Mouse (Mus musculus): ENCODE results near the gene Ltc4s. TPM values are rescaled to one million over a fixed set of nuclear protein-coding genes. Genes with fewer than 3 reads are reported as not detected.
A peak's percentile ranks its signal among the peaks of the same experiment; 100 is the strongest.

Ltc4s gene
- polyA plus RNA-seq, 1 experiment, result 1.3 TPM

DNA sequence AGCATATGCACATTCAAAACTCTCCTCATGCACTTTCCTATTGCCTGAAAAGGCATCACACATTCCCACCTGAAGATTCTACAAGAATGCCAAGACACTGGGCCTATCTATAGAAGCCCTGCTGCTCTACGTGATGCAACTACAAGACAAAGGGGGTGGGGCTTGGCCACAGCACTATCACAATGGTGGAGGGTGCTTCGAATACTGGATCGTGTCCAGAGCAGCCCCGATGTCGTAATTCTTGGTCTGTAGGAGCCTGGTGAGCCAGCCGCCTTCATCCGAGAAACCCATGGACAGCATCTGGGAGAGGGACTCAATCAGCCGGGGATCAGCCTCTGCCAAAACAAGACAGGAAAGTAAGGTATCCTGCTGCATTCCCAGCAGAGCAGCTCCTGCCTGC lies 37.8 kb downstream of the Ltc4s start:
- Histone ChIP-seq H3K36me3 (ENCODE audit: control insufficient read depth, insufficient read depth) (peaks cover 74% of the 10 kb centered on the region), H3K4me3 (ENCODE audit: insufficient read depth, poor library complexity, severe bottlenecking) (no peak overlapping the region), H3K79me2 (ENCODE audit: control insufficient read depth, insufficient read depth) (peaks cover 22% of the 10 kb centered on the region), H3K79me3 (ENCODE audit: low read depth) (peaks cover 10% of the 10 kb centered on the region), H3ac (ENCODE audit: control insufficient read depth, insufficient read length, low read depth) (no peak overlapping the region), H3K27me3 (ENCODE audit: control insufficient read depth, insufficient read depth, insufficient read length) (no peaks in the 10 kb centered on the region)
- TF ChIP-seq MYOG (IDR thresholded peaks at IDR 0.05; ENCODE audit: control insufficient read depth, extremely low read depth, insufficient read length) (no peak), CEBPB (IDR thresholded peaks at IDR 0.05; ENCODE audit: low read depth) (peak; percentile 10)

DNA sequence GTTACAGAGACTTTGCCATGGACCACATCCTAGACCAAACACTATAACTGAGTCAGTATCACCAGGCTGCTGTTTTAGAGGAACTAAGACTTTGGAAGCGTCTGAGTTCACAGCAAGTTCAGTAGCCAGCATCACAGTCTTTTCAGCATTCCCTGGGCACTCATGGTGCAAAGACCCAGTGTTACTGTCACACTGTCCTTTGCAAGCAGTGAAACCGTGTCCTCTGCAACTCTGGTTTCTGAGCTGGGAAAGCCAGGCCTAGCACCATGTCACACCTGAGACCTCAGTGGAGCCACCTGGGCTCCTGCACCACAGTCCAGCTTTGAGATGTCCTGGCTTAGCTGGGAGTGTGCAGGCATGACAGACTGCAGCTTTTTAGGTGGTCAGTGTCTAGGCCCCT lies 39.5 kb downstream of the Ltc4s start:
- no peak overlapping the region for H3ac ChIP-seq (ENCODE audit: control insufficient read depth, insufficient read length, low read depth)
- H3K79me2 ChIP-seq (ENCODE audit: control insufficient read depth, insufficient read depth), result peaks cover 5% of the 10 kb centered on the region
- H3K27me3 ChIP-seq (ENCODE audit: control insufficient read depth, insufficient read depth, insufficient read length), result no peaks in the 10 kb centered on the region
- TF ChIP-seq FOSL1 (IDR thresholded peaks at IDR 0.05; ENCODE audit: insufficient read depth, low read length, poor library complexity, severe bottlenecking) (no peak), CEBPB (IDR thresholded peaks at IDR 0.05; ENCODE audit: low read depth) (no peak), MAX (IDR thresholded peaks at IDR 0.05) (no peak), CTCF (IDR thresholded peaks at IDR 0.05; ENCODE audit: control insufficient read depth, insufficient read depth, insufficient read length) (no peak), MYOG (IDR thresholded peaks at IDR 0.05; ENCODE audit: control insufficient read depth, extremely low read depth, insufficient read length) (no peak), MYOD1 (IDR thresholded peaks at IDR 0.05; ENCODE audit: control insufficient read depth, insufficient read length, low read depth) (no peak), USF1 (IDR thresholded peaks at IDR 0.05; ENCODE audit: low read depth) (no peak)
- peaks cover 57% of the 10 kb centered on the region for H3K36me3 ChIP-seq (ENCODE audit: control insufficient read depth, insufficient read depth)
- no peak overlapping the region for H3K4me3 ChIP-seq (ENCODE audit: insufficient read depth, poor library complexity, severe bottlenecking)
- H3K79me3 ChIP-seq (ENCODE audit: low read depth), result no peaks in the 10 kb centered on the region

DNA sequence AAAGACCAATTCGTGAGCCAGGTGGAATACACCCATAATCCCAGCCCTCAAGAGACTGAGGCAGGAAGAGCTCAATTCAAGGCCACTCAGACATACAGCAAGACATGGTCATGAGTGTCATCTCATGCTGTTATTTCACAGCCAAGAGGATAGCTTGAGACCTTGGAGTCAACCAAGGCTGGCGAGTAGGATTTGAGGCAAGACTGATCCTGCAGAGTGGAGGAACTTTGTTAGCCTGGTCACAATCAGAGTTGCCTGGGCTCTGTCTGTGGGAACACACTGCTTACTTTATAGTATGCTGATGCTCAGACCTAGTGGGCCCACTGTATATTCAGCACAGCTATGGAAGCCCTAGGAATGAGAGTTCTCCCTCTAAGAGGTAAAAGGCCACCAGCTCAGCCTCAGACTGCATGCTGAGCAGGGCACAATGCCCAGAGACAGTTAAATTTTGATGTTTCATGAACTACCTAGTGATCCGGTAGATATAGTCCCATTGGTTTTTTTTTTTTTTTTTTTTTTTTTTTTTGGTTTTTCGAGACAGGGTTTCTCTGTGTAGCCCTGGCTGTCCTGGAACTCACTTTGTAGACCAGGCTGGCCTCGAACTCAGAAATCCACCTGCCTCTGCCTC lies 40.1 kb downstream of the Ltc4s start:
- Histone ChIP-seq H3K27me3 (ENCODE audit: control insufficient read depth, insufficient read depth, insufficient read length) (no peaks in the 10 kb centered on the region), H3K79me2 (ENCODE audit: control insufficient read depth, insufficient read depth) (peaks cover 1% of the 10 kb centered on the region), H3K4me3 (ENCODE audit: insufficient read depth, poor library complexity, severe bottlenecking) (no peak overlapping the region), H3K79me3 (ENCODE audit: low read depth) (no peaks in the 10 kb centered on the region), H3ac (ENCODE audit: control insufficient read depth, insufficient read length, low read depth) (no peak overlapping the region), H3K36me3 (ENCODE audit: control insufficient read depth, insufficient read depth) (peaks cover 51% of the 10 kb centered on the region)
- TF ChIP-seq MAX (IDR thresholded peaks at IDR 0.05), result no peak

DNA sequence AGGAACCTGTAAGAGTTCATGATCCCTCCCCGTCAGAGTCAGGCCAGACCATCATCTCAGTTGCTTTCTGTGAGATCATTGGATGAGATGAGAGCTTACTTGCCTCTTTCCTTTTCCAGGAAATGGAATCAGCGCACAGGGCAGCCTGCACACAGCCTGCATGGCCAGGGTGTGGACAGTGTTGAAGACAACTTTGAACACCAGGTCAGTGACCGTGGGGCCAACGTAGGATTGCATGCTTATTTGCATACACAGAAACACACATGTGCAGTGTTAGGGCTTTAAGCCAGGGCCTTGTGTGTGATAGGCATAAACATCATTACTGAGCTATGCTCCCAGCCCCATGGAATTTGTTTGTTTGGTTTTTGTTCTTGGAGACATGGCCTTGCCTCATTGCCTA lies 40.9 kb downstream of the Ltc4s start:
- Histone ChIP-seq H3K79me3 (ENCODE audit: low read depth) (no peaks in the 10 kb centered on the region), H3K4me3 (ENCODE audit: insufficient read depth, poor library complexity, severe bottlenecking) (no peak overlapping the region), H3ac (ENCODE audit: control insufficient read depth, insufficient read length, low read depth) (no peak overlapping the region), H3K79me2 (ENCODE audit: control insufficient read depth, insufficient read depth) (no peaks in the 10 kb centered on the region), H3K27me3 (ENCODE audit: control insufficient read depth, insufficient read depth, insufficient read length) (no peaks in the 10 kb centered on the region), H3K36me3 (ENCODE audit: control insufficient read depth, insufficient read depth) (peaks cover 43% of the 10 kb centered on the region)
- TF ChIP-seq CEBPB (IDR thresholded peaks at IDR 0.05; ENCODE audit: low read depth) (no peak), FOSL1 (IDR thresholded peaks at IDR 0.05; ENCODE audit: insufficient read depth, low read length, poor library complexity, severe bottlenecking) (no peak), USF1 (IDR thresholded peaks at IDR 0.05; ENCODE audit: low read depth) (no peak), MAX (IDR thresholded peaks at IDR 0.05) (no peak)

DNA sequence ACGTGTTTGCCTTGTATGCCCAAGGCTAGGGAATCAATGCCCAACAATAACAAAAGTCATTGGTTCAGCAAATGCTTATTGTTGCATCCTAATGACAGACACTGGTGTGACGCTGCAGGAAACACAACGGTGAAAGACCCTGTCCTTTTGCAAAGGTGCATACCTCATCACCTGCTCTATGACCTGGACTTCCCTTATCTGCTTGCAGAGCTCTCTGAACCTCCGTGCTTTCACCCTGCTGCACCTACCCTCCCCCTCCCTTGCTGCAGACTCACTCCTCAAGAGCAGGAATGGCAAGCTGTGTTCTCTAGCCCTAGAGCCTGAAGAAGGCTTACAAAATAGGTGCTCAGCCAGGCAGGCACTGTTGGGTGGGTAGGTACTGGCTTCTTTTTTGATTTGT lies 43.6 kb downstream of the Ltc4s start:
- H3K36me3 ChIP-seq (ENCODE audit: control insufficient read depth, insufficient read depth), result peaks cover 16% of the 10 kb centered on the region
- no peaks in the 10 kb centered on the region for H3K79me2 ChIP-seq (ENCODE audit: control insufficient read depth, insufficient read depth)
- H3K27me3 ChIP-seq (ENCODE audit: control insufficient read depth, insufficient read depth, insufficient read length), result no peaks in the 10 kb centered on the region
- no peak for TF ChIP-seq CTCF (IDR thresholded peaks at IDR 0.05; ENCODE audit: control insufficient read depth, insufficient read depth, insufficient read length)
- no peak for TF ChIP-seq USF1 (IDR thresholded peaks at IDR 0.05; ENCODE audit: low read depth)
- TF ChIP-seq MAX (IDR thresholded peaks at IDR 0.05), result no peak
- no peak for TF ChIP-seq MYOG (IDR thresholded peaks at IDR 0.05; ENCODE audit: control insufficient read depth, extremely low read depth, insufficient read length)
- H3ac ChIP-seq (ENCODE audit: control insufficient read depth, insufficient read length, low read depth), result no peak overlapping the region
- H3K4me3 ChIP-seq (ENCODE audit: insufficient read depth, poor library complexity, severe bottlenecking), result no peak overlapping the region
- no peaks in the 10 kb centered on the region for H3K79me3 ChIP-seq (ENCODE audit: low read depth)

DNA sequence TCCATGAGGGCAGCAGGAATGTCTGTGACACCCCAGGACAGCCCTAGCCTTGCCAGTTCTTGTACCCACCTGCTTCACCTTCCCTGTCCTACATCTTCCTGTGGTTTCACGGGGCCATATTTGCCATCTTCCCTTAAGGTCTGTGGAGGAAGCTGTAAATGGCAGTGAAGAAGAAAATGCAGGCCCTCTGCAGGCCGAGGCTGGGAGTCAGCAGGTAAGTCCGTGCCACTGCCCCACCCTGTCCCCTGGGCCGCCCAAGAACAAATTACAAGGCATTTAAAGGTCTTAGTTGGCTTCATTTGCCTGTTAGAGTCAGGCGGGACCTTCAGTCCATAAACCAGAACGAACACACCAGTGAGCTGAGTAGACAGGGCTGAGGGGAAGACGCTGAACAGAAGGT lies 44.3 kb downstream of the Ltc4s start:
- H3K4me3 ChIP-seq (ENCODE audit: insufficient read depth, poor library complexity, severe bottlenecking), result no peak overlapping the region
- H3K36me3 ChIP-seq (ENCODE audit: control insufficient read depth, insufficient read depth), result peaks cover 9% of the 10 kb centered on the region
- no peaks in the 10 kb centered on the region for H3K27me3 ChIP-seq (ENCODE audit: control insufficient read depth, insufficient read depth, insufficient read length)
- no peaks in the 10 kb centered on the region for H3K79me3 ChIP-seq (ENCODE audit: low read depth)
- H3ac ChIP-seq (ENCODE audit: control insufficient read depth, insufficient read length, low read depth), result no peak overlapping the region
- no peaks in the 10 kb centered on the region for H3K79me2 ChIP-seq (ENCODE audit: control insufficient read depth, insufficient read depth)
- TF ChIP-seq USF1 (IDR thresholded peaks at IDR 0.05; ENCODE audit: low read depth) (no peak), CEBPB (IDR thresholded peaks at IDR 0.05; ENCODE audit: low read depth) (no peak), MAX (IDR thresholded peaks at IDR 0.05) (no peak), FOSL1 (IDR thresholded peaks at IDR 0.05; ENCODE audit: insufficient read depth, low read length, poor library complexity, severe bottlenecking) (no peak)

DNA sequence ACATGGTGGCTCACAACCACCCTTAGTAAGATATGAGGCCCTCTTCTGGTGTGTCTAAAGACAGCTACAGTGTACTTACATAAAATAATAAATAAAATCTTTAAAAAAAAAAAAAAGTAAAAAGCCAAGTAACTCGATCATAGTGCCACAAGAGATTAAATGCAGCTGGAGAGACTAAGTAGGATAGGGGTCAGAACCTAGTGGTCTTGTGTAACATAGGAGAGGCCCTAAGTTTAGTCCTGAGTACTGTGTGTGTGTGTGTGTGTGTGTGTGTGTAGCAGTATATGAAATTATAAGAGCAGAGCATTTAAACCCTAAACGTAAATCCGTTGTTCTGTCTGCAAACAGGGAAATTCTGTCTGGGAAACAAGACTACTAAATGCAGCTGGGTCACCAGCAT lies 46.1 kb downstream of the Ltc4s start:
- no peak overlapping the region for H3K4me3 ChIP-seq (ENCODE audit: insufficient read depth, poor library complexity, severe bottlenecking)
- H3K27me3 ChIP-seq (ENCODE audit: control insufficient read depth, insufficient read depth, insufficient read length), result no peaks in the 10 kb centered on the region
- H3K79me2 ChIP-seq (ENCODE audit: control insufficient read depth, insufficient read depth), result no peaks in the 10 kb centered on the region
- H3K36me3 ChIP-seq (ENCODE audit: control insufficient read depth, insufficient read depth), result no peaks in the 10 kb centered on the region
- TF ChIP-seq MYOD1 (IDR thresholded peaks at IDR 0.05; ENCODE audit: control insufficient read depth, insufficient read length, low read depth) (no peak), CTCF (IDR thresholded peaks at IDR 0.05; ENCODE audit: control insufficient read depth, insufficient read depth, insufficient read length) (no peak), MAX (IDR thresholded peaks at IDR 0.05) (no peak), FOSL1 (IDR thresholded peaks at IDR 0.05; ENCODE audit: insufficient read depth, low read length, poor library complexity, severe bottlenecking) (no peak), USF1 (IDR thresholded peaks at IDR 0.05; ENCODE audit: low read depth) (no peak), MYOG (IDR thresholded peaks at IDR 0.05; ENCODE audit: control insufficient read depth, extremely low read depth, insufficient read length) (no peak)
- H3K79me3 ChIP-seq (ENCODE audit: low read depth), result no peaks in the 10 kb centered on the region
- H3ac ChIP-seq (ENCODE audit: control insufficient read depth, insufficient read length, low read depth), result no peak overlapping the region

Measured in C2C12 (cell line).